In genomic region chr1:175625257-175625879, GRCm38 (mm10) we compare ENCODE assay signal across 8 mouse cellular contexts. TPM values are rescaled to one million over a fixed set of nuclear protein-coding genes. Genes with fewer than 3 reads are reported as not detected.
A peak's percentile ranks its signal among the peaks of the same experiment; 100 is the strongest.
DNase-seq lines count a peak whose midpoint lies in the region; ATAC-seq and TF ChIP-seq lines count a peak whose summit lies in the region.

Fh1 (minus strand) TSS chr1:175625635.

- TF ChIP-seq CTCF in kidney, postnatal 0 days (IDR thresholded peaks at IDR 0.05; ENCODE audit: low read depth): no peak

- peaks cover 16% of the 10 kb centered on the region for H3K4me1 ChIP-seq in heart, embryonic 12.5 days (replicated peaks)
- H3K4me1 ChIP-seq in kidney, postnatal 0 days (replicated peaks; ENCODE audit: insufficient read depth, low read length): no peaks in the 10 kb centered on the region
- peaks cover 7% of the 10 kb centered on the region for H3K4me1 ChIP-seq in liver, embryonic 11.5 days (replicated peaks; ENCODE audit: control insufficient read depth, insufficient read depth, low read length)
- peaks cover 8% of the 10 kb centered on the region; the same call in 1 of the 2 replicates for H3K4me1 ChIP-seq in stomach, embryonic 14.5 days (ENCODE audit: control insufficient read depth, insufficient read depth, low read length)

- no peaks in the 10 kb centered on the region for H3K27me3 ChIP-seq in heart, embryonic 12.5 days (replicated peaks)
- H3K27me3 ChIP-seq in kidney, postnatal 0 days (ENCODE audit: insufficient read depth, low read length): no peaks in the 10 kb centered on the region
- H3K27me3 ChIP-seq in liver, embryonic 11.5 days (replicated peaks; ENCODE audit: control insufficient read depth, insufficient read depth, low read length): no peaks in the 10 kb centered on the region
- H3K27me3 ChIP-seq in stomach, embryonic 14.5 days (ENCODE audit: control insufficient read depth, insufficient read depth, low read length): no peaks in the 10 kb centered on the region

- DNase-seq in CD4-positive helper T cell, adult 2 months (ENCODE audit: low read depth, low spot score): peak; percentile 98
- DNase-seq in brain, embryonic 18.5 days (ENCODE audit: low read depth, low spot score): peak; percentile 97
- peak; percentile 99 for DNase-seq in kidney, postnatal 0 days (ENCODE audit: low spot score)
- DNase-seq in liver, embryonic 11.5 days (ENCODE audit: low spot score): peak; percentile 86
- peak; percentile 98 for DNase-seq in naive thymus-derived CD4-positive, alpha-beta T cell, adult 2 months (ENCODE audit: low read depth)

- under 1% methylated on average over 58 of the region's 58 CpGs for WGBS in heart, embryonic 12.5 days
- WGBS in kidney, postnatal 0 days: under 1% methylated on average over 58 of the region's 58 CpGs
- WGBS in liver, embryonic 11.5 days: under 1% methylated on average over 58 of the region's 58 CpGs
- WGBS in stomach, embryonic 14.5 days: under 1% methylated on average over 58 of the region's 58 CpGs

- H3K9me3 ChIP-seq in heart, embryonic 12.5 days (replicated peaks): 0 out of 2 replicates have a peak, but pooled peaks cover 4% of the 10 kb centered on the region
- no peaks in the 10 kb centered on the region for H3K9me3 ChIP-seq in kidney, postnatal 0 days (replicated peaks; ENCODE audit: low read length)
- no peaks in the 10 kb centered on the region for H3K9me3 ChIP-seq in liver, embryonic 11.5 days (ENCODE audit: control insufficient read depth, low read length)
- no peaks in the 10 kb centered on the region for H3K9me3 ChIP-seq in stomach, embryonic 14.5 days (ENCODE audit: control insufficient read depth, low read depth, low read length)

- H3K4me2 ChIP-seq in heart, embryonic 12.5 days: peak within 1 kb of the TSS; percentile 93
- H3K4me2 ChIP-seq in kidney, postnatal 0 days (ENCODE audit: low read length): peak within 1 kb of the TSS; percentile 75
- H3K4me2 ChIP-seq in liver, embryonic 11.5 days: peak within 1 kb of the TSS; percentile 88
- H3K4me2 ChIP-seq in stomach, embryonic 14.5 days (replicated peaks; ENCODE audit: low read depth, low read length): peak within 1 kb of the TSS; percentile 85

- H3K9ac ChIP-seq in heart, embryonic 12.5 days: peak within 1 kb of the TSS; percentile 92
- H3K9ac ChIP-seq in kidney, postnatal 0 days (ENCODE audit: low read depth, low read length): peak within 1 kb of the TSS; percentile 74
- peak within 1 kb of the TSS; percentile 84 for H3K9ac ChIP-seq in liver, embryonic 11.5 days (ENCODE audit: low read depth, low read length)
- peak within 1 kb of the TSS; percentile 87 for H3K9ac ChIP-seq in stomach, embryonic 14.5 days (replicated peaks; ENCODE audit: low read depth, low read length)

- peak within 1 kb of the TSS; percentile 99 for H3K4me3 ChIP-seq in heart, embryonic 12.5 days
- H3K4me3 ChIP-seq in kidney, postnatal 0 days (replicated peaks; ENCODE audit: low read depth, low read length): peak within 1 kb of the TSS; percentile 64
- peak within 1 kb of the TSS; percentile 71 for H3K4me3 ChIP-seq in liver, embryonic 11.5 days (ENCODE audit: low read depth, low read length)
- peak within 1 kb of the TSS; percentile 94 for H3K4me3 ChIP-seq in stomach, embryonic 14.5 days (ENCODE audit: low read depth, low read length)

- peaks cover 4% of the 10 kb centered on the region; the same call in 1 of the 2 replicates for H3K36me3 ChIP-seq in heart, embryonic 12.5 days
- no peaks in the 10 kb centered on the region for H3K36me3 ChIP-seq in kidney, postnatal 0 days (ENCODE audit: insufficient read depth, low read length)
- no peaks in the 10 kb centered on the region for H3K36me3 ChIP-seq in liver, embryonic 11.5 days (ENCODE audit: control insufficient read depth, insufficient read depth, low read length)
- H3K36me3 ChIP-seq in stomach, embryonic 14.5 days (ENCODE audit: control insufficient read depth, insufficient read depth, low read length): no peaks in the 10 kb centered on the region; the same call in 1 of the 2 replicates

- H3K27ac ChIP-seq in heart, embryonic 12.5 days (ENCODE audit: poor library complexity, severe bottlenecking): peak within 1 kb of the TSS; percentile 96
- H3K27ac ChIP-seq in kidney, postnatal 0 days: peak within 1 kb of the TSS; percentile 85
- H3K27ac ChIP-seq in liver, embryonic 11.5 days (ENCODE audit: low read depth, low read length): peak within 1 kb of the TSS; percentile 75
- H3K27ac ChIP-seq in stomach, embryonic 14.5 days (ENCODE audit: low read length): peak within 1 kb of the TSS; percentile 79

- ATAC-seq in erythroid progenitor cell, adult 5-6 weeks (replicated peaks; ENCODE audit: low FRiP score, poor library complexity, severe bottlenecking): peak; percentile 99
- peak; percentile 100 for ATAC-seq in heart, embryonic 12.5 days (ENCODE audit: insufficient number of reproducible peaks, low FRiP score)
- peak; percentile 100 for ATAC-seq in kidney, postnatal 0 days (replicated peaks; ENCODE audit: low FRiP score, low read depth)
- peak; percentile 99 for ATAC-seq in liver, embryonic 11.5 days (replicated peaks; ENCODE audit: low FRiP score)
- ATAC-seq in stomach, embryonic 14.5 days (ENCODE audit: insufficient number of reproducible peaks, insufficient read depth, low FRiP score, low read depth): peak; percentile 100

RNA-seq across cellular contexts. Expression of gene Fh1, which starts in this region (rescaled TPM):
- 29.3 and 41.4 TPM in 2 replicates for total RNA-seq in erythroid progenitor cell, adult 5-6 weeks (2015; ENCODE audit: low replicate concordance)
- total RNA-seq in erythroid progenitor cell, adult 5-6 weeks (2017; ENCODE audit: low replicate concordance): 15.9 and 30.9 TPM in 2 replicates
- 192 and 201 TPM in 2 replicates for polyA plus RNA-seq in heart, embryonic 12.5 days (2016; fragmentation: Nextera tagmentation; extraction: Ambion mirVana)
- polyA plus RNA-seq in kidney, postnatal 0 days (2015; fragmentation: Nextera tagmentation; extraction: Ambion mirVana): 161 and 162 TPM in 2 replicates
- polyA plus RNA-seq in liver, embryonic 11.5 days (2014; fragmentation: Nextera tagmentation; extraction: Ambion mirVana): 136 and 146 TPM in 2 replicates
- 139 and 147 TPM in 2 replicates for polyA plus RNA-seq in stomach, embryonic 14.5 days (2014; fragmentation: Nextera tagmentation; extraction: Ambion mirVana)

Comparison
In these comparisons a context has a peak if more than half of its experiments do, and no peak if none do; other contexts are left out.
1. Peak in every context shown above with its lines: DNase-seq, ATAC-seq, H3K4me3 ChIP-seq and H3K27ac ChIP-seq.